Mouse (Mus musculus): ENCODE data around the gene Rps15. TPM values are rescaled to one million over a fixed set of nuclear protein-coding genes. Genes with fewer than 3 reads are reported as not detected.

Gene Rps15
- total and polyA plus RNA-seq, 3 experiments: 748 to 1,041 (median 861) TPM

DNA sequence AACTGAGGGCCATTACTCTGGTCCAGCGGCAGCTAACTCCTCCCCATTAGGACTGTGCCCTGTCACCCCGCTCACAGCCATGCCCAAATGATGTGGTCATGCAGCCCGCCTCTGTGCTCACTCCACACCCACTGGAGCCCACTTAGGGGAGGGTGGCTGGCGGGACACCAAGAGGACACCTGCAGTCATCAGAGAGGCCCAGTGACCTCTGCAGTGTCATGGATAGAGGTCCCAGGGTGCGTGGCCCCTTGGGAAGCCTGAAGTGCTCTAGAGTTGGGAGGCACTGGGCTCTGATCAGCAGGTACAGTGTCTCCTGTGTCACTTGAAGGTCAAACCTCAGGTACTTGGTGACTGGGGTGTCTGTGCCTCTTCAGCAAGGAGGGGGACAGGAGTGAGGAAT lies 4.6 kb downstream of the Rps15 start:
- H3K36me3 ChIP-seq (ENCODE audit: control insufficient read depth, insufficient read depth, low read length): no peaks in the 10 kb centered on the region
- H3K4me3 ChIP-seq: no peak overlapping the region
- H3K4me1 ChIP-seq (ENCODE audit: control insufficient read depth, insufficient read depth, low read length): peaks cover 9% of the 10 kb centered on the region
- no peak overlapping the region for H3K9ac ChIP-seq (ENCODE audit: low read depth, low read length)
- DNase-seq: no peak
- no peaks in the 10 kb centered on the region for H3K79me2 ChIP-seq (replicated peaks; ENCODE audit: control insufficient read depth, insufficient read depth, low read length)
- intact Hi-C loops (cut with DNase I): loop anchor here (10.0 kb wide), 1 partner anchor 258 kb away; no protein-coding TSS in a partner anchor
- WGBS: 77% methylated on average over 5 of the region's 5 CpGs
- H3K27me3 ChIP-seq (ENCODE audit: control insufficient read depth, insufficient read depth, low read length): no peaks in the 10 kb centered on the region; the same call in 1 of the 2 replicates
- no peak for TF ChIP-seq POLR2A (IDR thresholded peaks at IDR 0.05; ENCODE audit: insufficient read depth, low read depth, low read length)
- no peak for TF ChIP-seq EP300 (IDR thresholded peaks at IDR 0.05; ENCODE audit: insufficient read depth, low read depth, low read length)
- H3K27ac ChIP-seq: no peak overlapping the region

DNA sequence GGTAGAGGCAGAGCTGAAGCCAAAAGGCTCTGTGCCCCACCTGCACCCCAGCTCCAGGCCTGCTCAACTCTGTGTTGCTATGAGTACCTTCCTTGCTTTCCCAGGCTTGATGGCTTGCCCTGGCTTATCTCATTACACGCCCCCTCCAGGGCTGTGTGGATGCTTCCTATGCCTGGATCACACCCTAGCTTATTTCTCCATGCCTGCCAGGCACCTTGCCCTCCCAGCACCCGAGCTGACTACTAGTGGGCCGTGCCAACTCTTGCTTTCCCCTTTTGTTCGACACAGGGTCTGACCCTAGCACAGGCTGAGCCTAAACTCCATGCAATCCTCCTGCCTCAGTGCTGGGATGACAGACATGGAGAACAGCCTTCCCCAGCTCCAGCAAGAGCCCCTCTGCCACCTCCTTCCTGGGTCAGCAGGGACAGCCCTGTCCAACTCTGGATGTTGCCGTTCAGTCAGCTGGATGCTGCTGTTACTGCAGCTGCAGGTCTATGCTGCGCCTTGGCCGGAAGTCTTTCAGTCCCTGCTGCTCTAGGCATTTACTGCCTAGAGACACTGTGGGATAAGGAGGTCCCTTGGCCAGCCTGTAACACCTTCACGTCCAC lies 5.4 kb downstream of the Rps15 start:
- Histone ChIP-seq H3K36me3 (ENCODE audit: control insufficient read depth, insufficient read depth, low read length) (no peaks in the 10 kb centered on the region), H3K4me3 (no peak overlapping the region), H3K79me2 (replicated peaks; ENCODE audit: control insufficient read depth, insufficient read depth, low read length) (no peaks in the 10 kb centered on the region), H3K4me1 (ENCODE audit: control insufficient read depth, insufficient read depth, low read length) (peaks cover 10% of the 10 kb centered on the region), H3K27me3 (ENCODE audit: control insufficient read depth, insufficient read depth, low read length) (no peaks in the 10 kb centered on the region; the same call in 1 of the 2 replicates), H3K27ac (no peak overlapping the region), H3K9ac (ENCODE audit: low read depth, low read length) (no peak overlapping the region)
- WGBS: 52% methylated on average over 8 of the region's 8 CpGs
- TF ChIP-seq POLR2A (IDR thresholded peaks at IDR 0.05; ENCODE audit: insufficient read depth, low read depth, low read length) (no peak), CTCF (IDR thresholded peaks at IDR 0.05) (no peak), EP300 (IDR thresholded peaks at IDR 0.05; ENCODE audit: insufficient read depth, low read depth, low read length) (no peak)
- DNase-seq: no peak
- intact Hi-C loops (cut with DNase I): loop anchor here (10.0 kb wide), 1 partner anchor 257 kb away; no protein-coding TSS in a partner anchor

DNA sequence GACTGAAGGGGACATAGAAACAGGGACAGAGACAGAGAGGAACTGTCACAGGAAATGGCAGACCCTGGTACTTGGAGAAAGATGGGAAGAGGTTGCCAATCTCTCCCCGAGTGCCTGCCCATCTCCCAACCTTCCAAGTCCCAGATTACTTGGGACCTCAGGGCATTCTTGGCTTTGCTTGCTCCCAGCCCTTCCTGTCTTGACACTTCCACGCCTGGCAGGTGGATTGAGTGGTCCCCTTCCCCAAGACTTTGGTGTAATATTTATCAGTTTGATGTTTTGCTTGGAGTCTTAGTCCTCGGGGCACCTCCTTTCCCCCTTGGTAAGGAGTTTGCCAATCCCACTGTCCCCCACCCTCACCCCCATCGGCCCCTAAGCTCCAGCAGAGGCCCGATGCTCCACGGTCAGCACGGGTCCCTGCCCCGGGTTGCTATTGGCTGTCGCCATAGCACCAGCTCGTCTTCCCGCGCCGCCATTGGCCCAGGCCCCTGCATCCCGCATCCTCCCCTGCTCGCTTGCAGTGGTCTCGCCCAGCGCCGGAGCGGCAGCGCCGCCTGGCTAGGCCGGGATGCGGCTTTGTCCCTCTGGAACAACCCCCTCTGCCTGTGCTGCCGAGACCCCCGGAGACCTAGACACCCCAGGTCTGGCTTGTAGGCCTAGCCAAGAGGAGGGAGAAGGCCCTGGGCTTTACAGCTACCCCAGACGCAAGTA lies 6.5 kb downstream of the Rps15 start:
- no peak overlapping the region for H3K27ac ChIP-seq
- intact Hi-C loops (cut with DNase I): loop anchor here (10.0 kb wide), 1 partner anchor 256 kb away; no protein-coding TSS in a partner anchor
- H3K9ac ChIP-seq (ENCODE audit: low read depth, low read length): no peak overlapping the region
- H3K4me1 ChIP-seq (ENCODE audit: control insufficient read depth, insufficient read depth, low read length): peaks cover 5% of the 10 kb centered on the region
- no peaks in the 10 kb centered on the region for H3K36me3 ChIP-seq (ENCODE audit: control insufficient read depth, insufficient read depth, low read length)
- H3K27me3 ChIP-seq (ENCODE audit: control insufficient read depth, insufficient read depth, low read length): no peaks in the 10 kb centered on the region; the same call in 1 of the 2 replicates
- TF ChIP-seq EP300 (IDR thresholded peaks at IDR 0.05; ENCODE audit: insufficient read depth, low read depth, low read length) (no peak), POLR2A (IDR thresholded peaks at IDR 0.05; ENCODE audit: insufficient read depth, low read depth, low read length) (no peak), CTCF (IDR thresholded peaks at IDR 0.05) (no peak)
- WGBS: 10% methylated on average over 26 of the region's 26 CpGs
- no peak overlapping the region for H3K4me3 ChIP-seq
- DNase-seq: peak; percentile 50 to 54
- no peaks in the 10 kb centered on the region for H3K79me2 ChIP-seq (replicated peaks; ENCODE audit: control insufficient read depth, insufficient read depth, low read length)

DNA sequence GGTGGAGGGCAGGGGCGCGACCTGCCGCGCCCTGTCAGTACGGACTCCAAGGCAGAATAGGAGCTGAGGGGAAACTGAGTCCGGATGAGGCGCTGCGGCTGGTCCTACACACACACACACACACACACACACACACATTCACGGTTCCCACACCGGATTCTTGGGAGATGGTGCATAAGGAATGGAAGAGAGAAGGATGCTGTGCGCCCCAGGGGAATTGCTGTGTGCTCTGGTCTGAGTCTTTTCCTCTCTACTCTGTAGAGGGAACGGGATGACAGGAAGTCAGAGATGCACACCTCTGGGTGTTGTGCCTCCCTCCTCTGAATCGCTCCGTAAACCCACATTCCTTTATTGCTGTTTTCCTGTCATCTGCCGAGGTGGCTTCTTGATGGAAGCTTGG lies 7.0 kb downstream of the Rps15 start:
- TF ChIP-seq POLR2A (IDR thresholded peaks at IDR 0.05; ENCODE audit: insufficient read depth, low read depth, low read length): no peak
- no peak for TF ChIP-seq EP300 (IDR thresholded peaks at IDR 0.05; ENCODE audit: insufficient read depth, low read depth, low read length)
- TF ChIP-seq CTCF (IDR thresholded peaks at IDR 0.05): no peak
- Histone ChIP-seq H3K79me2 (replicated peaks; ENCODE audit: control insufficient read depth, insufficient read depth, low read length) (no peaks in the 10 kb centered on the region), H3K36me3 (ENCODE audit: control insufficient read depth, insufficient read depth, low read length) (no peaks in the 10 kb centered on the region), H3K27ac (no peak overlapping the region), H3K27me3 (ENCODE audit: control insufficient read depth, insufficient read depth, low read length) (no peaks in the 10 kb centered on the region; the same call in 1 of the 2 replicates), H3K4me1 (ENCODE audit: control insufficient read depth, insufficient read depth, low read length) (peaks cover 5% of the 10 kb centered on the region), H3K4me3 (no peak overlapping the region), H3K9ac (ENCODE audit: low read depth, low read length) (no peak overlapping the region)
- intact Hi-C loops (cut with DNase I): loop anchor here (10.0 kb wide), 1 partner anchor 256 kb away; no protein-coding TSS in a partner anchor
- DNase-seq: no peak
- 25% methylated on average over 15 of the region's 15 CpGs for WGBS

DNA sequence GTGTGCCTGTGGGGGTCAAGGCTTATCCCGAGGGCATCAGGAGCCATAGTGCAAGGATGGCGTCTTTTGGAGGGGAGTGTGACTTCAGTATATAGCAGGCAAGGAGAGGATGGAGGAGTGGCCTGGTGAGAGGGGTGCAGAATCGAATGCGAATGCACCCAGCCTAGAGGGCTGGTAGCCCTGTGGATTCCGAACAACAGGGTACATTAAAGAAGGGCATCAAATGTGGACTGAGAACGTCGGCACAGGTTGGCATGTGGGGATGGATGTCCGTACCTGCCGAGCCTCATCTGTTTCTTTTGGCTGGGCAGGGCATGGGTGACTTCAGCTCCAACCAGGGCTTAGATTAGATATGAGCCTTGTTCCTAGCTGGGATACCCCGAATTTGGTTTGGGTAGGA lies 7.6 kb downstream of the Rps15 start:
- intact Hi-C loops (cut with DNase I): loop anchor here (10.0 kb wide), 1 partner anchor 255 kb away; no protein-coding TSS in a partner anchor
- TF ChIP-seq CTCF (IDR thresholded peaks at IDR 0.05) (no peak), EP300 (IDR thresholded peaks at IDR 0.05; ENCODE audit: insufficient read depth, low read depth, low read length) (no peak), POLR2A (IDR thresholded peaks at IDR 0.05; ENCODE audit: insufficient read depth, low read depth, low read length) (no peak)
- no peak overlapping the region for H3K4me3 ChIP-seq
- WGBS: 54% methylated on average over 10 of the region's 10 CpGs
- no peak for DNase-seq
- no peak overlapping the region for H3K27ac ChIP-seq
- H3K36me3 ChIP-seq (ENCODE audit: control insufficient read depth, insufficient read depth, low read length): no peaks in the 10 kb centered on the region
- H3K9ac ChIP-seq (ENCODE audit: low read depth, low read length): no peak overlapping the region
- peaks cover 2% of the 10 kb centered on the region; the same call in 1 of the 2 replicates for H3K27me3 ChIP-seq (ENCODE audit: control insufficient read depth, insufficient read depth, low read length)
- H3K79me2 ChIP-seq (replicated peaks; ENCODE audit: control insufficient read depth, insufficient read depth, low read length): no peaks in the 10 kb centered on the region
- H3K4me1 ChIP-seq (ENCODE audit: control insufficient read depth, insufficient read depth, low read length): peaks cover 5% of the 10 kb centered on the region
